In the genomic region with DNA sequence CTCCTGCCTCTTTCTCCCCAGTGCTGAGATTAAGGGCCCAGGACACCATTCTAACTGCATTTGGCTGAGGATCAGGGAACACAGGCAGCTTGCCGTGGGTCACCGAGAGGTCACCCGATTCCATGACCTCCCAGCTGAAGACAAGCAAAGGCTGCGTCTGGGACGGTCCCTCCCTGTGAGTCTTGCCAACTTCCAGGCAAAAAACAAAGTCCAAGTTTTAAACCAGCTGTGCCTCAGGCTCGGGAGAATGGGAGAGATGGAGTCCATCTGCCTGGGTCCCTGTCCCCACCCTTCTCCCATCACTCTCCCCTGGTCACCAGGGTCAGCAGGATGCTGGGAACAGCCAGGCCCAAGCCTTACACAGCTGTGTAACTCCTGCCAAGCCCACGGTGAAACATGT, we compare ENCODE assay signal across 8 mouse cellular contexts. TPM values are rescaled to one million over a fixed set of nuclear protein-coding genes. Genes with fewer than 3 reads are reported as not detected.
A peak's percentile ranks its signal among the peaks of the same experiment; 100 is the strongest.
DNase-seq lines count a peak whose midpoint lies in the region; ATAC-seq and TF ChIP-seq lines count a peak whose summit lies in the region.

No protein-coding gene starts in this region.

- no peaks in the 10 kb centered on the region for H3K27me3 ChIP-seq in lung, embryonic 14.5 days (ENCODE audit: insufficient read depth, low read length)

- 18% methylated on average over 7 of the region's 7 CpGs for WGBS in lung, embryonic 14.5 days

- H3K9me3 ChIP-seq in lung, embryonic 14.5 days (ENCODE audit: low read depth, low read length): no peaks in the 10 kb centered on the region

- 0 out of 2 replicates have a peak, but pooled peaks cover 15% of the 10 kb centered on the region for H3K36me3 ChIP-seq in lung, embryonic 14.5 days (ENCODE audit: insufficient read depth)

- peak overlapping the region; percentile 82 for H3K27ac ChIP-seq in lung, embryonic 14.5 days (ENCODE audit: low read depth)

- 0 out of 2 replicates have a peak overlapping the region, but pooled peaks have one; percentile 7 for H3K4me2 ChIP-seq in lung, embryonic 14.5 days

- no peak overlapping the region for H3K4me3 ChIP-seq in lung, embryonic 14.5 days (ENCODE audit: low read depth, low read length)

- peak; percentile 65 for DNase-seq in adrenal gland, adult 2 months
- DNase-seq in embryo, embryonic 10.5 days (ENCODE audit: low spot score): peak; percentile 39
- DNase-seq in heart, postnatal 25 days (ENCODE audit: low spot score): peak; percentile 84
- peak; percentile 93 for DNase-seq in lung, embryonic 14.5 days
- DNase-seq in left cerebral cortex, adult 8-10 months (ENCODE audit: low spot score in 2 of 2): no peak
- DNase-seq in left cerebral cortex, postnatal 36 days (ENCODE audit: low spot score in 2 of 2): no peak
- no peak for DNase-seq in right cerebral cortex, postnatal 36 days (ENCODE audit: low spot score in 2 of 2)

- no peak overlapping the region for H3K9ac ChIP-seq in lung, embryonic 14.5 days

- TF ChIP-seq CTCF in lung, embryonic 14.5 days (IDR thresholded peaks at IDR 0.05; ENCODE audit: low read depth): no peak

- peaks cover 18% of the 10 kb centered on the region for H3K4me1 ChIP-seq in lung, embryonic 14.5 days (ENCODE audit: insufficient read depth)

- intact Hi-C loops in heart, postnatal 25 days (cut with DNase I): no loop called here
- intact Hi-C loops in left cerebral cortex, postnatal 36 days (cut with DNase I): no loop called here

- peak; percentile 89 for ATAC-seq in lung, embryonic 14.5 days (ENCODE audit: insufficient read depth)
- ATAC-seq in granulocyte monocyte progenitor cell, adult 5-6 weeks (replicated peaks; ENCODE audit: poor library complexity, severe bottlenecking): no peak

RNA-seq across cellular contexts. Expression of gene Clip2, which starts 10.6 kb away (rescaled TPM):
- total RNA-seq in adrenal gland, adult 2 months (2021): 10 to 100 TPM; 13.3 to 21.5 TPM
- polyA plus RNA-seq in adrenal gland, adult 2 months (2012; rRNA removed): 15.1 and 16.8 TPM in 2 replicates
- 1 to 10 TPM; 6.9 to 7.9 TPM for total RNA-seq in heart, postnatal 25 days (2021)
- polyA plus RNA-seq in lung, embryonic 14.5 days (2014; fragmentation: Nextera tagmentation; extraction: Ambion mirVana): 5.8 and 6.6 TPM in 2 replicates
- 100 to 1,000 TPM in 2 of 4 experiments, 10 to 100 TPM in 2; 92.9 to 105 (median 99.9) TPM for total RNA-seq in left cerebral cortex, adult 8-10 months (2022)
- total RNA-seq in left cerebral cortex, postnatal 36 days (2021): 100 to 1,000 TPM; 111 TPM
- total RNA-seq in granulocyte monocyte progenitor cell, adult 5-6 weeks (2014; fragmentation: Nextera tagmentation): 4.5 and 5.1 TPM in 2 replicates
- 2.5 and 7.9 TPM in 2 replicates for total RNA-seq in granulocyte monocyte progenitor cell, adult 5-6 weeks (2017)

RNA-seq across cellular contexts. Expression of gene Syna, which starts 18.3 kb away (rescaled TPM):
- not detected for total RNA-seq in adrenal gland, adult 2 months (2021)
- polyA plus RNA-seq in adrenal gland, adult 2 months (2012; rRNA removed): 0.04 TPM in 1 of 2 replicates, not detected in the other
- total RNA-seq in heart, postnatal 25 days (2021): not detected
- polyA plus RNA-seq in lung, embryonic 14.5 days (2014; fragmentation: Nextera tagmentation; extraction: Ambion mirVana): not detected in 2 replicates
- total RNA-seq in left cerebral cortex, adult 8-10 months (2022): under 1 TPM in 2 of 4 experiments, not detected in 2; 0.17 to 0.19 TPM
- total RNA-seq in left cerebral cortex, postnatal 36 days (2021): under 1 TPM; 0.15 to 0.18 TPM
- not detected in 2 replicates for total RNA-seq in granulocyte monocyte progenitor cell, adult 5-6 weeks (2014; fragmentation: Nextera tagmentation)
- total RNA-seq in granulocyte monocyte progenitor cell, adult 5-6 weeks (2017): not detected in 2 replicates

RNA-seq across cellular contexts. Expression of gene Rfc2, which starts 39.5 kb away (rescaled TPM):
- total RNA-seq in adrenal gland, adult 2 months (2021): 10 to 100 TPM; 40.0 to 48.4 TPM
- 25.2 and 29.5 TPM in 2 replicates for polyA plus RNA-seq in adrenal gland, adult 2 months (2012; rRNA removed)
- total RNA-seq in heart, postnatal 25 days (2021): 10 to 100 TPM; 24.8 TPM
- 324 and 338 TPM in 2 replicates for polyA plus RNA-seq in lung, embryonic 14.5 days (2014; fragmentation: Nextera tagmentation; extraction: Ambion mirVana)
- 10 to 100 TPM; 54.0 to 67.3 (median 60.3) TPM for total RNA-seq in left cerebral cortex, adult 8-10 months (2022)
- 10 to 100 TPM; 54.7 to 66.9 TPM for total RNA-seq in left cerebral cortex, postnatal 36 days (2021)
- total RNA-seq in granulocyte monocyte progenitor cell, adult 5-6 weeks (2014; fragmentation: Nextera tagmentation): 284 and 297 TPM in 2 replicates
- 146 and 201 TPM in 2 replicates for total RNA-seq in granulocyte monocyte progenitor cell, adult 5-6 weeks (2017)

Comparison
In these comparisons a context has a peak if more than half of its experiments do, and no peak if none do; other contexts are left out.
1. DNase-seq: peak in adrenal gland, adult 2 months (single experiment), embryo, embryonic 10.5 days (single experiment), heart, postnatal 25 days (single experiment) and lung, embryonic 14.5 days (single experiment); none in left cerebral cortex, adult 8-10 months (0 of 2), left cerebral cortex, postnatal 36 days (0 of 2) and right cerebral cortex, postnatal 36 days (0 of 2).
2. RNA of gene Clip2, which starts 10.6 kb away (total RNA-seq): 111 TPM in left cerebral cortex, postnatal 36 days and 92.9 to 105 TPM in left cerebral cortex, adult 8-10 months; 13.3 to 21.5 TPM in adrenal gland, adult 2 months, 2.5 to 7.9 TPM in granulocyte monocyte progenitor cell, adult 5-6 weeks and 6.9 to 7.9 TPM in heart, postnatal 25 days; every median in the first group is over 4 times any median in the second.